ENCODE assay signal across 8 mouse cellular contexts in the genomic region with DNA sequence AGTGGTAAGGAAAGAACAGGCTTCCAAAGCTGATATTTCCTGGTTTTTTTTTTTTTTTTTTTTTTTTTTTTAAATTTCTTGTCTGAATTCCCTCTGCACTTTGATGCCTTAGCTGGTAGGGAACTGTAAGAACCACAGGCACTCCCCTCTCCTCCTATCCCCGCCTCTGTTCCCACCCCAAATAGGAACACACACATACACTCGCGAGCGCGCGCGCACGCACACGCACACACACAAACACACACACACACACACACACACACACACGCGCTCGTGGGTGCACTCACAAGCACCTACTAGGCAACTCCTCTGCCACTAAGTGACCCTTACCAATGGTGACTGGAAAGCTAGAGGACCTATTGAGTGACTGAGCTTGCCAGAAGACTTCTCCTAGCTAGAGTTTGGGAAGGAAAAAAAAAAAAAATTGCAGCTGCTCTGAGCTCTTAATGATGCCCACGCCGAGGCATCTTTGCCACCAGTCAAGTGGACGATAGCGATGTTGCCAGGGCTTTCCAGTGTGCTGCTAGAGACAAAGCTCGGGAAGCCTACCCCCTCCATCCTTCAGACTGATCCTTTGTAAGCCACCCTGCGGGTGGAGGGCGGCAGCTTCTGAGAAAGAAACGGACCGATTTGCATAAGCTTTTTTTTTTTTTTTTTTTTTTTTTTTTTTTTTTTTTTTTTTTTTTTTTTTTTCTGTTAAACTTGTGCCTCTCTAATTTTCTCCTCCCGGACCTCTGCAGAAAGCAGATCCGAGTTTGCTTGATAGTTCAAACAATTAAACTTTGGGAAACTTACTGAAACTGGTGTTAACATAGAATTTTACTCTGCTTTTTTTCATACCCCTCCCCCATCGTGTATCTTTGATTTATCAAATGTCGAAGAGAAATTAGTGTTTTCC. TPM values are rescaled to one million over a fixed set of nuclear protein-coding genes. Genes with fewer than 3 reads are reported as not detected.
DNase-seq lines count a peak whose midpoint lies in the region; ATAC-seq and TF ChIP-seq lines count a peak whose summit lies in the region.

No protein-coding gene starts in this region.

- peaks cover 8% of the 10 kb centered on the region for H3K4me1 ChIP-seq in embryonic facial prominence, embryonic 13.5 days
- H3K4me1 ChIP-seq in intestine, embryonic 16.5 days (ENCODE audit: control insufficient read depth, insufficient read depth, low read length) = peaks cover 11% of the 10 kb centered on the region
- H3K4me1 ChIP-seq in limb, embryonic 12.5 days (replicated peaks) = peaks cover 5% of the 10 kb centered on the region; the same call in 1 of the 2 replicates

- 1% methylated on average over 25 of the region's 25 CpGs for WGBS in embryonic facial prominence, embryonic 13.5 days
- 2% methylated on average over 25 of the region's 25 CpGs for WGBS in intestine, embryonic 16.5 days
- WGBS in limb, embryonic 12.5 days = 1% methylated on average over 25 of the region's 25 CpGs

- H3K9ac ChIP-seq in embryonic facial prominence, embryonic 13.5 days = peak overlapping the region; percentile 68
- peak overlapping the region; percentile 54 for H3K9ac ChIP-seq in intestine, embryonic 16.5 days (ENCODE audit: low read depth, low read length)
- peak overlapping the region; percentile 50 for H3K9ac ChIP-seq in limb, embryonic 12.5 days (replicated peaks)

- peak overlapping the region; percentile 90 for H3K4me2 ChIP-seq in embryonic facial prominence, embryonic 13.5 days
- H3K4me2 ChIP-seq in intestine, embryonic 16.5 days (ENCODE audit: low read depth, low read length) = peak overlapping the region; percentile 94
- peak overlapping the region; percentile 95 for H3K4me2 ChIP-seq in limb, embryonic 12.5 days
- peak overlapping the region; percentile 92 for H3K4me2 ChIP-seq in myocyte (ENCODE audit: low read depth)

- DNase-seq in layer of hippocampus, adult 11-12 months (ENCODE audit: low spot score) = peak; percentile 66
- no peak for DNase-seq in layer of hippocampus, adult 9-10 months (ENCODE audit: low spot score)

- peak overlapping the region; percentile 69 for H3K4me3 ChIP-seq in embryonic facial prominence, embryonic 13.5 days
- peak overlapping the region; percentile 54 for H3K4me3 ChIP-seq in intestine, embryonic 16.5 days (ENCODE audit: low read length)
- peak overlapping the region; percentile 68 for H3K4me3 ChIP-seq in limb, embryonic 12.5 days (replicated peaks)
- H3K4me3 ChIP-seq in myocyte = peak overlapping the region; percentile 82

- H3K36me3 ChIP-seq in embryonic facial prominence, embryonic 13.5 days = no peaks in the 10 kb centered on the region
- no peaks in the 10 kb centered on the region for H3K36me3 ChIP-seq in intestine, embryonic 16.5 days (ENCODE audit: control insufficient read depth, insufficient read depth, low read length)
- no peaks in the 10 kb centered on the region for H3K36me3 ChIP-seq in limb, embryonic 12.5 days
- H3K36me3 ChIP-seq in myocyte (ENCODE audit: control insufficient read depth, insufficient read depth) = no peaks in the 10 kb centered on the region

- peak overlapping the region; percentile 11 for H3ac ChIP-seq in myocyte (ENCODE audit: control insufficient read depth, insufficient read length)

- no peaks in the 10 kb centered on the region for H3K27me3 ChIP-seq in embryonic facial prominence, embryonic 13.5 days
- H3K27me3 ChIP-seq in intestine, embryonic 16.5 days (replicated peaks; ENCODE audit: control insufficient read depth, insufficient read depth, low read length) = 0 out of 2 replicates have a peak, but pooled peaks cover 3% of the 10 kb centered on the region
- H3K27me3 ChIP-seq in limb, embryonic 12.5 days = peaks cover 19% of the 10 kb centered on the region
- H3K27me3 ChIP-seq in myocyte (ENCODE audit: control insufficient read depth, insufficient read depth, insufficient read length) = no peaks in the 10 kb centered on the region

- peak; percentile 43 for TF ChIP-seq POLR2A in myocyte (IDR thresholded peaks at IDR 0.05; ENCODE audit: insufficient read length, low read depth)

- H3K9me3 ChIP-seq in embryonic facial prominence, embryonic 13.5 days = no peaks in the 10 kb centered on the region
- H3K9me3 ChIP-seq in intestine, embryonic 16.5 days (ENCODE audit: control insufficient read depth, low read length) = no peaks in the 10 kb centered on the region
- H3K9me3 ChIP-seq in limb, embryonic 12.5 days = no peaks in the 10 kb centered on the region

- ATAC-seq in embryonic facial prominence, embryonic 13.5 days (ENCODE audit: insufficient number of reproducible peaks, insufficient read depth, low FRiP score, low TSS enrichment, low read depth) = no peak
- peak; percentile 55 for ATAC-seq in intestine, embryonic 16.5 days
- ATAC-seq in limb, embryonic 12.5 days (ENCODE audit: insufficient number of reproducible peaks, insufficient read depth, low FRiP score, low TSS enrichment, low read depth) = 0 out of 2 replicates have a peak, but pooled peaks have one; percentile 12
- ATAC-seq in activated CD4-positive, CD25-positive, alpha-beta regulatory T cell, adult 4 months = no peak
- ATAC-seq in erythroid progenitor cell, adult 5-6 weeks (replicated peaks; ENCODE audit: low FRiP score, poor library complexity, severe bottlenecking) = no peak

- H3K27ac ChIP-seq in embryonic facial prominence, embryonic 13.5 days = peak overlapping the region; percentile 28; the same call in 1 of the 2 replicates
- H3K27ac ChIP-seq in intestine, embryonic 16.5 days (ENCODE audit: low read length) = no peak overlapping the region
- no peak overlapping the region for H3K27ac ChIP-seq in limb, embryonic 12.5 days

- peaks cover 36% of the 10 kb centered on the region for H3K79me2 ChIP-seq in myocyte (ENCODE audit: control insufficient read depth, insufficient read depth)

TF ChIP-seq in myocyte, 11 proteins besides CTCF, POLR2A, EP300 and RAD21:
- no peak for TF ChIP-seq E2F4 (IDR thresholded peaks at IDR 0.05; ENCODE audit: insufficient read depth)
- peak; percentile 21 to 33 (median 27) for TF ChIP-seq MYOD1 (IDR thresholded peaks at IDR 0.05; ENCODE audit: control insufficient read depth in 1 of 3, insufficient read length in 2 of 3, low read depth in 2 of 3)
- TF ChIP-seq MYOG (IDR thresholded peaks at IDR 0.05; ENCODE audit: control insufficient read depth in 1 of 3, insufficient read depth in 1 of 3, insufficient read length in 2 of 3, low read depth in 2 of 3) = no peak
- TF ChIP-seq MAX (IDR thresholded peaks at IDR 0.05; ENCODE audit: low read depth) = no peak
TF ChIP-seq in myocyte: peak in this region for 1.

RNA-seq across cellular contexts. Expression of a gene that starts 2.5 kb away (rescaled TPM):
- 20.1 and 24.6 TPM in 2 replicates for polyA plus RNA-seq in embryonic facial prominence, embryonic 13.5 days (2015; fragmentation: Nextera tagmentation; extraction: Ambion mirVana)
- polyA plus RNA-seq in intestine, embryonic 16.5 days (2015; fragmentation: Nextera tagmentation; extraction: Ambion mirVana) = 5.7 and 6.2 TPM in 2 replicates
- polyA plus RNA-seq in limb, embryonic 12.5 days (2016; fragmentation: Nextera tagmentation; extraction: Ambion mirVana) = 7.6 and 9.9 TPM in 2 replicates
- polyA plus RNA-seq in myocyte (2012; fragmentation: generic; extraction: Trizol) = 7.4 TPM
- polyA plus RNA-seq in activated CD4-positive, CD25-positive, alpha-beta regulatory T cell, adult 4 months (2017; shearing (Covaris generic)) = under 1 TPM in 1 of 2 experiments, not detected in 1; 0.18 TPM
- not detected in 2 replicates for total RNA-seq in erythroid progenitor cell, adult 5-6 weeks (2015; ENCODE audit: low replicate concordance)
- total RNA-seq in erythroid progenitor cell, adult 5-6 weeks (2017; ENCODE audit: low replicate concordance) = not detected in 2 replicates

Comparison
In these comparisons a context has a peak if more than half of its experiments do, and no peak if none do; other contexts are left out.
1. ATAC-seq: peak in intestine, embryonic 16.5 days (single experiment) and limb, embryonic 12.5 days (single experiment); none in embryonic facial prominence, embryonic 13.5 days (single experiment), activated CD4-positive, CD25-positive, alpha-beta regulatory T cell, adult 4 months (single experiment) and erythroid progenitor cell, adult 5-6 weeks (single experiment).
2. Peak in every context shown above with its lines, with median percentiles within 50 percentile points of each other: H3K4me2 ChIP-seq, H3K4me3 ChIP-seq and H3K9ac ChIP-seq.